Mouse (Mus musculus) limb, embryonic 14.5 days (tissue): ENCODE results near the gene Ube2cbp. TPM values are rescaled to one million over a fixed set of nuclear protein-coding genes. Genes with fewer than 3 reads are reported as not detected.

Experiments
- ATAC-seq: fragments of 200-750 bp; cut with Nextera tagmentation; 2 replicates; pipeline ENCODE4 v1.8.0; 2017; ENCODE audit warnings: low read depth, moderate number of reproducible peaks, moderate TSS enrichment; ENCODE audit not compliant: low FRiP score
- DNase-seq: peaks from one replicate; pipeline ENCODE4 v3.0.0-alpha.2; 2015; ENCODE audit warnings: low spot score
- H3K27ac ChIP-seq: fragments of 300-500 bp; sonication (generic); replicated peaks from 2 replicates; pipeline ENCODE4 v1.5.1; 2014; ENCODE audit warnings: low read depth, mild to moderate bottlenecking, low read length, moderate library complexity, mixed read lengths
- H3K27me3 ChIP-seq: fragments of 300-500 bp; sonication (generic); 2 replicates; pipeline ENCODE4 v1.6.1; 2014; ENCODE audit warnings: low read length, mixed read lengths; ENCODE audit not compliant: control insufficient read depth, insufficient read depth
- H3K36me3 ChIP-seq: fragments of 300-500 bp; sonication (generic); 2 replicates; pipeline ENCODE4 v1.6.1; 2014; ENCODE audit warnings: mild to moderate bottlenecking, low read length, moderate library complexity, mixed read lengths; ENCODE audit not compliant: control insufficient read depth, insufficient read depth
- H3K4me1 ChIP-seq: fragments of 300-500 bp; sonication (generic); 2 replicates; pipeline ENCODE4 v1.6.1; 2014; ENCODE audit warnings: antibody characterized with exemption, low read length, mixed read lengths; ENCODE audit not compliant: control insufficient read depth, insufficient read depth
- H3K4me2 ChIP-seq: fragments of 300-500 bp; sonication (generic); replicated peaks from 2 replicates; pipeline ENCODE4 v1.6.1; 2014; ENCODE audit warnings: low read depth, mild to moderate bottlenecking, low read length, moderate library complexity; ENCODE audit not compliant: severe bottlenecking
- H3K4me3 ChIP-seq: fragments of 300-500 bp; sonication (generic); replicated peaks from 2 replicates; pipeline ENCODE4 v1.5.1; 2014; ENCODE audit warnings: low read length
- H3K9ac ChIP-seq: fragments of 300-500 bp; sonication (generic); 2 replicates; pipeline ENCODE4 v1.6.1; 2014; ENCODE audit warnings: mild to moderate bottlenecking, low read depth, low read length, moderate library complexity; ENCODE audit not compliant: severe bottlenecking
- H3K9me3 ChIP-seq: fragments of 300-500 bp; sonication (generic); 2 replicates; pipeline ENCODE4 v1.6.1; 2016; ENCODE audit warnings: low read length; ENCODE audit not compliant: control insufficient read depth
- POLR2A ChIP-seq: fragments of 200-500 bp; IDR thresholded peaks from 2 replicates; pipeline ENCODE4 v1.8.0; 2012; ENCODE audit warnings: inconsistent platforms, mild to moderate bottlenecking, moderate library complexity, borderline replicate concordance; ENCODE audit not compliant: insufficient read depth, insufficient read length; ENCODE audit errors: extremely low read depth
- WGBS: fragments of 180-500 bp; shearing (Covaris S2); extraction: QIAGEN DNeasy Blood & Tissue Kit; methylation state at CpG from one replicate; pipeline ENCODE4 v1.1.7; 2014; 5-methylcytosine and 5-hydroxymethylcytosine counted together
- polyA plus RNA-seq, 2 experiments: library from polyadenylated mRNA; depleted of rRNA in 1 of 2; stranded (reverse) in 1 of 2; unstranded in 1 of 2; fragments of >200 nt; fragmentation: Nextera tagmentation in 1 of 2; extraction: Ambion mirVana in 1 of 2; gene quantifications; 2 replicates each; pipeline versions ENCODE4 v1.2.1 to v1.2.3; 2012 to 2014

Ube2cbp gene
- polyA plus RNA-seq, 2 experiments: 3.4 to 5.2 TPM

- 91% methylated on average over 4 of the region's 4 CpGs for WGBS
- DNase-seq: no peak
- H3K27ac ChIP-seq: no peak overlapping the region
- no peak overlapping the region for H3K9ac ChIP-seq
- no peaks in the 10 kb centered on the region for H3K9me3 ChIP-seq
- H3K36me3 ChIP-seq: no peaks in the 10 kb centered on the region
- TF ChIP-seq POLR2A: no peak
- no peak for ATAC-seq
- no peak overlapping the region for H3K4me2 ChIP-seq
- H3K4me3 ChIP-seq: no peak overlapping the region
- H3K27me3 ChIP-seq: no peaks in the 10 kb centered on the region
- peaks cover 3% of the 10 kb centered on the region; the same call in 1 of the 2 replicates for H3K4me1 ChIP-seq
Measured at GRCm38 (mm10) chr9:86475956-86476355, 11.2 kb upstream of the Ube2cbp start.

GRCm38 (mm10) chr9:86466990-86467870, 2.5 kb upstream of the Ube2cbp start, which contains the start of gene Dop1a:
Gene Dop1a, plus strand, starts transcription at chr9:86467154.
- 0 out of 2 replicates have a peak, but pooled peaks have one; percentile 30 for TF ChIP-seq POLR2A
- peak within 1 kb of the TSS; percentile 84 for H3K9ac ChIP-seq
- peak within 1 kb of the TSS; percentile 63 for H3K4me2 ChIP-seq
- peaks cover 7% of the 10 kb centered on the region; the same call in 1 of the 2 replicates for H3K4me1 ChIP-seq
- no peaks in the 10 kb centered on the region for H3K27me3 ChIP-seq
- ATAC-seq (peak; percentile 90), DNase-seq (peak; percentile 93)
- H3K36me3 ChIP-seq: no peaks in the 10 kb centered on the region
- H3K4me3 ChIP-seq: peak within 1 kb of the TSS; percentile 91
- no peaks in the 10 kb centered on the region for H3K9me3 ChIP-seq
- WGBS: under 1% methylated on average over 61 of the region's 93 CpGs
- peak within 1 kb of the TSS; percentile 67 for H3K27ac ChIP-seq

- no peak overlapping the region for H3K9ac ChIP-seq
- no peak overlapping the region for H3K4me3 ChIP-seq
- H3K4me1 ChIP-seq: 0 out of 2 replicates have a peak, but pooled peaks cover 3% of the 10 kb centered on the region
- TF ChIP-seq POLR2A: no peak
- no peaks in the 10 kb centered on the region for H3K9me3 ChIP-seq
- ATAC-seq: no peak
- H3K27me3 ChIP-seq: no peaks in the 10 kb centered on the region
- 81% methylated on average over 3 of the region's 3 CpGs for WGBS
- DNase-seq: no peak
- H3K4me2 ChIP-seq: no peak overlapping the region
- H3K27ac ChIP-seq: no peak overlapping the region
- H3K36me3 ChIP-seq: no peaks in the 10 kb centered on the region
Measured at GRCm38 (mm10) chr9:86453626-86454025, 11.1 kb downstream of the Ube2cbp start.

- Histone ChIP-seq H3K36me3 (no peaks in the 10 kb centered on the region), H3K4me1 (peaks cover 3% of the 10 kb centered on the region; the same call in 1 of the 2 replicates), H3K27ac (no peak overlapping the region), H3K4me2 (peak overlapping the region; percentile 43), H3K4me3 (no peak overlapping the region), H3K9ac (no peak overlapping the region), H3K9me3 (no peaks in the 10 kb centered on the region), H3K27me3 (0 out of 2 replicates have a peak, but pooled peaks cover 7% of the 10 kb centered on the region)
- ATAC-seq: peak; percentile 80
- DNase-seq: peak; percentile 51
- TF ChIP-seq POLR2A: no peak
- under 1% methylated on average over 13 of the region's 13 CpGs for WGBS
Measured at GRCm38 (mm10) chr9:86451617-86452016, 13.1 kb downstream of the Ube2cbp start.

GRCm38 (mm10) chr9:86451094-86451493, 13.7 kb downstream of the Ube2cbp start:
- no peak overlapping the region for H3K9ac ChIP-seq
- 43% methylated on average over 6 of the region's 6 CpGs for WGBS
- no peak overlapping the region for H3K27ac ChIP-seq
- peaks cover 3% of the 10 kb centered on the region; the same call in 1 of the 2 replicates for H3K4me1 ChIP-seq
- no peak for ATAC-seq
- DNase-seq: no peak
- H3K27me3 ChIP-seq: 0 out of 2 replicates have a peak, but pooled peaks cover 7% of the 10 kb centered on the region
- H3K9me3 ChIP-seq: no peaks in the 10 kb centered on the region
- no peaks in the 10 kb centered on the region for H3K36me3 ChIP-seq
- H3K4me3 ChIP-seq: no peak overlapping the region
- H3K4me2 ChIP-seq: no peak overlapping the region
- TF ChIP-seq POLR2A: no peak
